Mouse (Mus musculus): ENCODE measurements around the gene Pimreg. TPM values are rescaled to one million over a fixed set of nuclear protein-coding genes. Genes with fewer than 3 reads are reported as not detected.

Pimreg gene
- polyA plus RNA-seq, 2 experiments = 59.1 to 87.9 TPM

- Histone ChIP-seq H3K4me2 (replicated peaks; ENCODE audit: low read depth, low read length, severe bottlenecking) (no peak overlapping the region), H3K9me3 (ENCODE audit: control insufficient read depth, low read length) (no peaks in the 10 kb centered on the region)
- ATAC-seq (ENCODE audit: low FRiP score, low read depth) = no peak
Measured at GRCm38 (mm10) chr11:72048730-72049129, 6.9 kb downstream of the Pimreg start.

DNA sequence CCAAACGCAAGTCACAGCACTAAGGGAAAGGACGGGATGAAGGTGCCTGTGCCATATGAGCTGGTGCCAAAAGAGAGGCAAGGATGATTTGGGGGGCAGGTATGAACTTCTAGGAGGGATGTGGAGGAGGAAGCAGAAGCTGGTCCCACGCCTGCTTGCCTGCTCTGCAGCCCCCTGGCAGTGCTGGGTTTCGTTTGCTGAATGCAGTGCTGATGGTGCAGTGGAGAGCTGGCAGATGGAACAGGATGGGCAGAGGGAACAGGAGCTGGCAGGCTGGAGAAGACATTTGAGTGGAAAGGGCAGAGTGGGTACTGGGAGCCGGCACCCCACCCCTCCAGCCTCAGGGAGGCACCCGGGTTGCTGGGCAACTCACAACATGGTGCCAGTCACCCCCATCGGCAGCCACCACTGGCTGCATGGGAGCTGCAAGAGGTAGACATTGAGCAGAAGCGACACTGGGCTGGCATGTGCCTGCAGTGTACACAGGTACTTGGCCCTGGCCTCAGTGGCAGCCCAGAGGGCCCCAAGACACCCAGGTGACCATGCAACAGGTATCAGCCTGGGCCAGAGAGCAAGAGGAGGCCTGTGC is 7.4 kb downstream of the Pimreg start:
- DNase-seq (ENCODE audit: low spot score) = no peak
- ATAC-seq (ENCODE audit: low FRiP score, low read depth) = no peak
- Histone ChIP-seq H3K27ac (replicated peaks; ENCODE audit: low read depth, low read length) (no peak overlapping the region), H3K27me3 (ENCODE audit: control insufficient read depth, insufficient read depth, low read length) (peaks cover 9% of the 10 kb centered on the region; the same call in 1 of the 2 replicates), H3K36me3 (ENCODE audit: control insufficient read depth, insufficient read depth, low read length) (peaks cover 19% of the 10 kb centered on the region), H3K4me3 (replicated peaks; ENCODE audit: low read length) (no peak overlapping the region), H3K4me2 (replicated peaks; ENCODE audit: low read depth, low read length, severe bottlenecking) (no peak overlapping the region), H3K9me3 (ENCODE audit: control insufficient read depth, low read length) (no peaks in the 10 kb centered on the region), H3K4me1 (ENCODE audit: control insufficient read depth, insufficient read depth, low read length) (peaks cover 8% of the 10 kb centered on the region), H3K9ac (ENCODE audit: low read depth, low read length, severe bottlenecking) (no peak overlapping the region)
- no peak for TF ChIP-seq POLR2A (IDR thresholded peaks at IDR 0.05; ENCODE audit: borderline replicate concordance, extremely low read depth, insufficient read depth, insufficient read length)
- 77% methylated on average over 6 of the region's 8 CpGs for WGBS

More at GRCm38 (mm10) chr11:72048730-72049129, 6.9 kb downstream of the Pimreg start:
- Histone ChIP-seq H3K4me1 (ENCODE audit: control insufficient read depth, insufficient read depth, low read length) (peaks cover 12% of the 10 kb centered on the region), H3K4me3 (replicated peaks; ENCODE audit: low read length) (no peak overlapping the region), H3K27me3 (ENCODE audit: control insufficient read depth, insufficient read depth, low read length) (peaks cover 9% of the 10 kb centered on the region; the same call in 1 of the 2 replicates), H3K9ac (ENCODE audit: low read depth, low read length, severe bottlenecking) (no peak overlapping the region), H3K36me3 (ENCODE audit: control insufficient read depth, insufficient read depth, low read length) (peaks cover 19% of the 10 kb centered on the region), H3K27ac (replicated peaks; ENCODE audit: low read depth, low read length) (no peak overlapping the region)
- WGBS = 63% methylated on average over 6 of the region's 6 CpGs
- DNase-seq (ENCODE audit: low spot score) = no peak
- no peak for TF ChIP-seq POLR2A (IDR thresholded peaks at IDR 0.05; ENCODE audit: borderline replicate concordance, extremely low read depth, insufficient read depth, insufficient read length)

- DNase-seq (ENCODE audit: low spot score) = no peak
- 12% methylated on average over 14 of the region's 14 CpGs for WGBS
Measured at GRCm38 (mm10) chr11:72050168-72050894, 8.5 kb downstream of the Pimreg start.

DNA sequence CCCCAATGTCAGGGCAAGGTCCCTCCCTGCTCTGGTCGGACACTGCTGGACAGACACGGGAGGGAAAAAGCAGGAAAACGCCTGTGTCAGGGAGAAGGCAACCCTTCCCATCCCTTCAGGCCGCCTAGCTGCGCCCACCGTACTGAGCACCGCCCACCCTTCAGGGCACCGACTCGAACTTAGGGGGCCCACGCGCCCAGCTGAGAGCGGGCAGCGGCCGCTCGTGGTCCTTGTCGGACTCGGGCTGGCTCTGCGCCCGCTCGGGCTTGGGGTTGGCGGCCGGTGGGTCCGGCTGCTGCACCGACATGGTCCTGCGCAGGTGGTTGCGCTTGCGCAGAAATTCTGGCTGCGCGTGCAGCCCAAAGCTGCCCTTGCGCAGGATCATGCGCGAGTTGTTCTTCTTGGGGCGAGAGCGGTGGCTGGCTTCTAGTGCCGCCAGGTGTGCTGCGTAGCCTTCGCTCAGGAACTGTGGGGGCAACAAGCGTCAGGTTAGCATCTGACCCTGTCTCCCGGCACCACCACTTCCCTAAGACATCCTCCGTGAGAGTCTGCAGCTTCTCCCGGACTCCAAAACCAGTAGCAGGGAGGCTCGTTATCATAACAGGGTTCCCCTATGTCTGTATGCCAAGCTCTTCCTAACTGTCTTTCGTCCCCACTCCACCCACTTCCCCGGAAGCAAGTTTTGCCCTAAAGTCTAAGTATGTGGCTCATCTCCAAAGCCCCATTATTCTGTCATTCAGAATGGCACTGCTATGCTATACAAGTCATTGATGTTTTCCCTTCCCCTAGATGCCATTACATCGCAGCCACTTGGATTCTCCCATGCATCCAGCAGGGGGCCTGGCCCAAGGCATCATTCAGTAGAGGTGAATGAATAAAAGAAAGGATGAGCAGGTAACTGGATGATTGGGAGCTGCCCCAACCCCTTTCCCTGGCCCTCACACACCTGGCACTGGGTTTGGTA is 9.3 kb downstream of the Pimreg start:
- H3K4me1 ChIP-seq (ENCODE audit: control insufficient read depth, insufficient read depth, low read length) = peaks cover 8% of the 10 kb centered on the region
- H3K4me3 ChIP-seq (replicated peaks; ENCODE audit: low read length) = peak overlapping the region; percentile 51
- TF ChIP-seq POLR2A (IDR thresholded peaks at IDR 0.05; ENCODE audit: borderline replicate concordance, extremely low read depth, insufficient read depth, insufficient read length) = 0 out of 2 replicates have a peak, but pooled peaks have one; percentile 32
- peaks cover 2% of the 10 kb centered on the region for H3K36me3 ChIP-seq (ENCODE audit: control insufficient read depth, insufficient read depth, low read length)
- H3K27me3 ChIP-seq (ENCODE audit: control insufficient read depth, insufficient read depth, low read length) = peaks cover 9% of the 10 kb centered on the region; the same call in 1 of the 2 replicates
- WGBS = 2% methylated on average over 32 of the region's 45 CpGs
- peak overlapping the region; percentile 45 for H3K9ac ChIP-seq (ENCODE audit: low read depth, low read length, severe bottlenecking)
- H3K4me2 ChIP-seq (replicated peaks; ENCODE audit: low read depth, low read length, severe bottlenecking) = peak overlapping the region; percentile 92
- DNase-seq (ENCODE audit: low spot score) (no peak), ATAC-seq (ENCODE audit: low FRiP score, low read depth) (peak; percentile 29; the same call in 1 of the 2 replicates)
- H3K9me3 ChIP-seq (ENCODE audit: control insufficient read depth, low read length) = no peaks in the 10 kb centered on the region
- H3K27ac ChIP-seq (replicated peaks; ENCODE audit: low read depth, low read length) = no peak overlapping the region

More at GRCm38 (mm10) chr11:72050168-72050894, 8.5 kb downstream of the Pimreg start:
- H3K36me3 ChIP-seq (ENCODE audit: control insufficient read depth, insufficient read depth, low read length) = peaks cover 10% of the 10 kb centered on the region
- peak overlapping the region; percentile 45 for H3K9ac ChIP-seq (ENCODE audit: low read depth, low read length, severe bottlenecking)
- H3K4me3 ChIP-seq (replicated peaks; ENCODE audit: low read length) = peak overlapping the region; percentile 51
- no peak for ATAC-seq (ENCODE audit: low FRiP score, low read depth)
- no peak for TF ChIP-seq POLR2A (IDR thresholded peaks at IDR 0.05; ENCODE audit: borderline replicate concordance, extremely low read depth, insufficient read depth, insufficient read length)
- peaks cover 9% of the 10 kb centered on the region; the same call in 1 of the 2 replicates for H3K27me3 ChIP-seq (ENCODE audit: control insufficient read depth, insufficient read depth, low read length)
- H3K4me1 ChIP-seq (ENCODE audit: control insufficient read depth, insufficient read depth, low read length) = peaks cover 8% of the 10 kb centered on the region
- H3K4me2 ChIP-seq (replicated peaks; ENCODE audit: low read depth, low read length, severe bottlenecking) = peak overlapping the region; percentile 92
- H3K27ac ChIP-seq (replicated peaks; ENCODE audit: low read depth, low read length) = no peak overlapping the region
- no peaks in the 10 kb centered on the region for H3K9me3 ChIP-seq (ENCODE audit: control insufficient read depth, low read length)

- DNase-seq (ENCODE audit: low spot score) (no peak), ATAC-seq (ENCODE audit: low FRiP score, low read depth) (no peak)
- 49% methylated on average over 3 of the region's 3 CpGs for WGBS
- H3K36me3 ChIP-seq (ENCODE audit: control insufficient read depth, insufficient read depth, low read length) = no peaks in the 10 kb centered on the region; the same call in 1 of the 2 replicates
- no peak overlapping the region for H3K27ac ChIP-seq (replicated peaks; ENCODE audit: low read depth, low read length)
- H3K27me3 ChIP-seq (ENCODE audit: control insufficient read depth, insufficient read depth, low read length) = peaks cover 9% of the 10 kb centered on the region; the same call in 1 of the 2 replicates
- no peak for TF ChIP-seq POLR2A (IDR thresholded peaks at IDR 0.05; ENCODE audit: borderline replicate concordance, extremely low read depth, insufficient read depth, insufficient read length)
- peaks cover 8% of the 10 kb centered on the region for H3K4me1 ChIP-seq (ENCODE audit: control insufficient read depth, insufficient read depth, low read length)
- H3K9me3 ChIP-seq (ENCODE audit: control insufficient read depth, low read length) = no peaks in the 10 kb centered on the region
- H3K4me2 ChIP-seq (replicated peaks; ENCODE audit: low read depth, low read length, severe bottlenecking) = no peak overlapping the region
- H3K9ac ChIP-seq (ENCODE audit: low read depth, low read length, severe bottlenecking) = no peak overlapping the region
- no peak overlapping the region for H3K4me3 ChIP-seq (replicated peaks; ENCODE audit: low read length)
Measured at GRCm38 (mm10) chr11:72052221-72052620, 10.4 kb downstream of the Pimreg start.
